Mouse (Mus musculus): Measurements from ENCODE around the gene Vsx1. TPM values are rescaled to one million over a fixed set of nuclear protein-coding genes. Genes with fewer than 3 reads are reported as not detected.

Vsx1 gene
- polyA plus RNA-seq (2012) = not detected in 2 replicates

DNA sequence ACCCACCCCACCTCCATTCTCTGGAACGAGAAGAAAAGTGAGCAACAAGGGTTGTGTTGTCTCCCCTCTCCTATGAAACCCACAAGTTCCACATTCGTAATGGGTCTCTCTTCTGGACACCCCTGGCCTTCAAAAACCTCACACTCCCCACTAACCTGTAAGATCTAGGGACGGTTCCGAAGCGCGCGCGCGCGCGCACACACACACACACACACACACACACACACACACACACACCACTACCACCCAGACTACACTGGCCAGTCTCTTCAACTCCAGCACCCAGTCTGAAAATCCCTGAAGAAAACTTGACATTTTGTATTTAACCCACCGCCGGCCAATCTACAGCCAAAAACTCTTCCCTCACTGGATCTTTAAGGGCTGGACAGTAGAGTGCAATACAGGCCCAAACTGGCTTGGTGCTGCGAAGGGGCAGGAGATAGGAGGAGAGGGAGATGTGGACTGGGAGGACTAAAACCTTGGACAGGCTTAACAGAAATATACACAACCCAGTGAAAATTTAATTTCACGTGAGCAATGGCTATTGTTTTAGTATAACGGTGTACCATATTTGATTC, at the start of gene Vsx1:
Gene Vsx1, minus strand, starts transcription at position 138 of the 578 bp plus-strand sequence.

DNA sequence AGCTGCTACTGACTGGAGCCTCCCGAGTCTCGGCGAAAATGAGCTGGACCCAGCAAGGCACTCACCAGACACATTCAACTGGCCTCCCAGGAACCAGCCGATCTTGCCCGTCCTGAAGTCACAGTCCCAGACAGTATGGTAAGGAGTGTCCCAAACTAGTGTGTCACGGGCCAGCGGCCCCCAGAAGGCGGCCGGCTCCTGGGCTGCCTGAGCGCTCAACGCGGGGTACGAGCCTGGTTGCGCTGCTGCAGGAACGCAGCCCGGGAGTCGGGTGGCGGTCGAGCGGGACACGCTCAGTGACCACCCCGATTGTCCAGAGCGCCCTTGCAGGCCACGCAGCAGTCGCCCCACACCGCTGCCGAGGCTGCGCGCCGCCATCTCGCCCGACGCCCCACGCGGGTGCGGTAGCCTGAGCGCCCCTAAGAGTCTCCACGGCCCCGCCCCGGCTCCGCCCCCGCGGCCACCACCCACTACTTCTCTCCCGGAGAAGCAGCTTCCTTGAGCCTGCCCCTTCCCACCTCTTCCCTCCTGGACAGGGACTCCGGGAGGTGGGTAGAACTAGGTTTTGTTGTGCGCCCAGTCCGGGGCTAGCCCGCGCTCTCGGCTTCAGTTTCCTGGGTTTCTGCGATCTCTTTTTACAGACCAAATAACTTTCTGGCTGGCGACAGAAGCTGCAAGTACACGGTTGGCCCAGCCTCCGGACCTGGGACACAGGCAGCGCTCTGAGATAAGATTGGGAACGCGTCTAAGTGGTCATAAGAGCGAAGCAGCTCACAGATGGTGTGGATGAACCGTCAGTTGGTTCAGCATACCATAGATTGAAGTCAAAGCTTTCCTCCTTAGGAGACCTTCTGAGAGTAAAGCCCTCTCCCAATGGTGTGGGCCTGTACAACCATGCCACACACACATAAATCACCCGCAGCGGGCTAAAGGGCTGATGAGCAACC, 21.1 kb downstream of the Vsx1 start, which contains the start of gene Acss1:
Gene Acss1, minus strand, starts transcription at position 681 of the 947 bp plus-strand sequence.

Other genes starting within 250 kb of the Vsx1 start
- 0.22 TPM in 1 of 2 replicates, not detected in the other for gene Zfp442, start 237.9 kb downstream of the Vsx1 start, polyA plus RNA-seq (2012)
- 0.02 and 0.03 TPM in 2 replicates for gene Zfp345, start 204.3 kb downstream of the Vsx1 start, polyA plus RNA-seq (2012)
- gene Cst7, start 118.9 kb downstream of the Vsx1 start, polyA plus RNA-seq (2012) = 17.2 and 25.7 TPM in 2 replicates
- 74.8 and 94.2 TPM in 2 replicates for gene Apmap, start 80.8 kb downstream of the Vsx1 start, polyA plus RNA-seq (2012)
- 7.0 and 10.9 TPM in 2 replicates for gene Acss1, start 20.9 kb downstream of the Vsx1 start, polyA plus RNA-seq (2012)
- gene Entpd6, start 59.7 kb upstream of the Vsx1 start, polyA plus RNA-seq (2012) = 41.0 and 50.0 TPM in 2 replicates
- gene Pygb, start 97.4 kb upstream of the Vsx1 start, polyA plus RNA-seq (2012) = 23.0 and 23.5 TPM in 2 replicates
- 45.8 and 49.3 TPM in 2 replicates for gene Abhd12, start 215.4 kb upstream of the Vsx1 start, polyA plus RNA-seq (2012)
- gene Gins1, start 216.0 kb upstream of the Vsx1 start, polyA plus RNA-seq (2012) = 23.1 and 27.0 TPM in 2 replicates